Mouse (Mus musculus) embryonic facial prominence, embryonic 12.5 days (tissue): ENCODE results near the gene Frmd8. TPM values are rescaled to one million over a fixed set of nuclear protein-coding genes. Genes with fewer than 3 reads are reported as not detected.

Experiments used
- ATAC-seq: fragments of 200-750 bp; cut with Nextera tagmentation; 2 replicates; pipeline ENCODE4 v1.8.0; 2017; ENCODE audit not compliant: insufficient number of reproducible peaks, insufficient read depth, low FRiP score, low TSS enrichment
- H3K27ac ChIP-seq: fragments of 300-500 bp; sonication (generic); 2 replicates; pipeline ENCODE4 v1.5.1; 2016; ENCODE audit warnings: mild to moderate bottlenecking
- H3K27me3 ChIP-seq: fragments of 300-500 bp; sonication (generic); 2 replicates; pipeline ENCODE4 v1.6.1; 2016; ENCODE audit warnings: mild to moderate bottlenecking, moderate library complexity
- H3K36me3 ChIP-seq: fragments of 300-500 bp; sonication (generic); 2 replicates; pipeline ENCODE4 v1.6.1; 2016; ENCODE audit warnings: mild to moderate bottlenecking
- H3K4me1 ChIP-seq: fragments of 300-500 bp; sonication (generic); 2 replicates; pipeline ENCODE4 v1.6.1; 2016
- H3K4me2 ChIP-seq: fragments of 300-500 bp; sonication (generic); replicated peaks from 2 replicates; pipeline ENCODE4 v1.6.1; 2016; ENCODE audit warnings: mild to moderate bottlenecking, moderate library complexity
- H3K4me3 ChIP-seq: fragments of 300-500 bp; sonication (generic); 2 replicates; pipeline ENCODE4 v1.5.1; 2016; ENCODE audit warnings: mild to moderate bottlenecking
- H3K9ac ChIP-seq: fragments of 300-500 bp; sonication (generic); 2 replicates; pipeline ENCODE4 v1.6.1; 2016; ENCODE audit warnings: mild to moderate bottlenecking, moderate library complexity
- H3K9me3 ChIP-seq: fragments of 300-500 bp; sonication (generic); 2 replicates; pipeline ENCODE4 v1.6.1; 2016; ENCODE audit warnings: mild to moderate bottlenecking, moderate library complexity
- WGBS: fragments of 180-500 bp; shearing (Covaris S2); methylation state at CpG from one replicate; pipeline ENCODE4 v1.1.7; 2016; 5-methylcytosine and 5-hydroxymethylcytosine counted together
- polyA plus RNA-seq: library from polyadenylated mRNA; unstranded; fragments of >200 nt; fragmentation: Nextera tagmentation; extraction: Ambion mirVana; gene quantifications from 2 replicates; pipeline ENCODE4 v1.2.1, GENCODE M21; 2016

Frmd8 gene
- polyA plus RNA-seq, 1 experiment from 2014 or later = 41.4 TPM

- Histone ChIP-seq H3K9ac (no peak overlapping the region; the same call in 1 of the 2 replicates), H3K27ac (peak overlapping the region; percentile 99), H3K4me3 (no peak overlapping the region), H3K27me3 (no peaks in the 10 kb centered on the region), H3K4me1 (peaks cover 54% of the 10 kb centered on the region), H3K36me3 (no peaks in the 10 kb centered on the region), H3K4me2 (0 out of 2 replicates have a peak overlapping the region, but pooled peaks have one; percentile 4), H3K9me3 (no peaks in the 10 kb centered on the region)
- 11% methylated on average over 8 of the region's 8 CpGs for WGBS
- no peak for ATAC-seq
Observed at GRCm38 (mm10) chr19:5806051-5806808, 68.8 kb downstream of the Frmd8 start.

- 18% methylated on average over 8 of the region's 8 CpGs for WGBS
- H3K4me3 ChIP-seq = no peak overlapping the region
- no peaks in the 10 kb centered on the region for H3K9me3 ChIP-seq
- H3K27ac ChIP-seq = peak overlapping the region; percentile 99
- H3K4me2 ChIP-seq = peak overlapping the region; percentile 76
- no peaks in the 10 kb centered on the region for H3K27me3 ChIP-seq
- H3K9ac ChIP-seq = peak overlapping the region; percentile 69
- ATAC-seq = no peak
- peaks cover 36% of the 10 kb centered on the region for H3K4me1 ChIP-seq
- 0 out of 2 replicates have a peak, but pooled peaks cover 4% of the 10 kb centered on the region for H3K36me3 ChIP-seq
Observed at GRCm38 (mm10) chr19:5804371-5804899, 70.6 kb downstream of the Frmd8 start.

- Histone ChIP-seq H3K4me2 (peak overlapping the region; percentile 76), H3K9me3 (no peaks in the 10 kb centered on the region), H3K27me3 (no peaks in the 10 kb centered on the region), H3K9ac (peak overlapping the region; percentile 69), H3K36me3 (peaks cover 7% of the 10 kb centered on the region; the same call in 1 of the 2 replicates), H3K4me1 (peaks cover 34% of the 10 kb centered on the region), H3K4me3 (peak overlapping the region; percentile 100), H3K27ac (peak overlapping the region; percentile 99)
- under 1% methylated on average over 16 of the region's 16 CpGs for WGBS
- ATAC-seq = no peak
Observed at GRCm38 (mm10) chr19:5803881-5804279, 71.2 kb downstream of the Frmd8 start.

GRCm38 (mm10) chr19:5803041-5803880, 71.8 kb downstream of the Frmd8 start:
- Histone ChIP-seq H3K4me2 (peak overlapping the region; percentile 76), H3K4me1 (peaks cover 31% of the 10 kb centered on the region), H3K27ac (peak overlapping the region; percentile 99), H3K27me3 (no peaks in the 10 kb centered on the region), H3K9me3 (no peaks in the 10 kb centered on the region), H3K36me3 (peaks cover 11% of the 10 kb centered on the region; the same call in 1 of the 2 replicates), H3K9ac (peak overlapping the region; percentile 69), H3K4me3 (peak overlapping the region; percentile 100)
- WGBS = under 1% methylated on average over 67 of the region's 67 CpGs
- peak; percentile 96 for ATAC-seq

- Histone ChIP-seq H3K9me3 (no peaks in the 10 kb centered on the region), H3K4me1 (peaks cover 31% of the 10 kb centered on the region), H3K27me3 (no peaks in the 10 kb centered on the region), H3K27ac (peak overlapping the region; percentile 99), H3K9ac (peak overlapping the region; percentile 69; the same call in 1 of the 2 replicates), H3K36me3 (peaks cover 15% of the 10 kb centered on the region), H3K4me3 (peak overlapping the region; percentile 100), H3K4me2 (peak overlapping the region; percentile 76)
- ATAC-seq = no peak
- 1% methylated on average over 4 of the region's 4 CpGs for WGBS
Observed at GRCm38 (mm10) chr19:5802787-5803040, 72.4 kb downstream of the Frmd8 start.

- WGBS = under 1% methylated on average over 25 of the region's 25 CpGs
- Histone ChIP-seq H3K9me3 (no peaks in the 10 kb centered on the region), H3K4me2 (peak overlapping the region; percentile 77), H3K27ac (peak overlapping the region; percentile 99), H3K36me3 (peaks cover 21% of the 10 kb centered on the region), H3K27me3 (no peaks in the 10 kb centered on the region), H3K9ac (peak overlapping the region; percentile 99), H3K4me3 (peak overlapping the region; percentile 100), H3K4me1 (peaks cover 33% of the 10 kb centered on the region)
- no peak for ATAC-seq
Observed at GRCm38 (mm10) chr19:5802011-5802786, 72.9 kb downstream of the Frmd8 start.

- H3K4me2 ChIP-seq = peak overlapping the region; percentile 77
- H3K27me3 ChIP-seq = no peaks in the 10 kb centered on the region
- peak overlapping the region; percentile 100 for H3K4me3 ChIP-seq
- no peaks in the 10 kb centered on the region for H3K9me3 ChIP-seq
- H3K27ac ChIP-seq = peak overlapping the region; percentile 99
- peaks cover 28% of the 10 kb centered on the region for H3K36me3 ChIP-seq
- H3K4me1 ChIP-seq = peaks cover 34% of the 10 kb centered on the region
- 7% methylated on average over 3 of the region's 3 CpGs for WGBS
- ATAC-seq = no peak
- H3K9ac ChIP-seq = peak overlapping the region; percentile 99
Observed at GRCm38 (mm10) chr19:5801432-5801964, 73.6 kb downstream of the Frmd8 start.

GRCm38 (mm10) chr19:5800632-5801431, 74.2 kb downstream of the Frmd8 start:
- WGBS = under 1% methylated on average over 19 of the region's 19 CpGs
- Histone ChIP-seq H3K4me1 (peaks cover 34% of the 10 kb centered on the region), H3K36me3 (peaks cover 34% of the 10 kb centered on the region), H3K4me3 (peak overlapping the region; percentile 100), H3K27me3 (no peaks in the 10 kb centered on the region), H3K27ac (peak overlapping the region; percentile 99), H3K9me3 (no peaks in the 10 kb centered on the region), H3K9ac (peak overlapping the region; percentile 99), H3K4me2 (peak overlapping the region; percentile 77)
- ATAC-seq = no peak

GRCm38 (mm10) chr19:5800350-5800631, 74.8 kb downstream of the Frmd8 start:
- H3K36me3 ChIP-seq = peaks cover 39% of the 10 kb centered on the region
- H3K27me3 ChIP-seq = no peaks in the 10 kb centered on the region
- no peak for ATAC-seq
- peak overlapping the region; percentile 100 for H3K4me3 ChIP-seq
- peaks cover 32% of the 10 kb centered on the region for H3K4me1 ChIP-seq
- peak overlapping the region; percentile 99 for H3K9ac ChIP-seq
- H3K9me3 ChIP-seq = no peaks in the 10 kb centered on the region
- peak overlapping the region; percentile 99 for H3K27ac ChIP-seq
- 0% methylated on average over 2 of the region's 2 CpGs for WGBS
- H3K4me2 ChIP-seq = peak overlapping the region; percentile 77
